Mouse (Mus musculus) limb, embryonic 14.5 days (tissue): Measurements from ENCODE around the gene Efna2. TPM values are rescaled to one million over a fixed set of nuclear protein-coding genes. Genes with fewer than 3 reads are reported as not detected.

Experiments used
- ATAC-seq: fragments of 200-750 bp; cut with Nextera tagmentation; 2 replicates; pipeline ENCODE4 v1.8.0; 2017; ENCODE audit warnings: low read depth, moderate number of reproducible peaks, moderate TSS enrichment; ENCODE audit not compliant: low FRiP score
- DNase-seq: peaks from one replicate; pipeline ENCODE4 v3.0.0-alpha.2; 2015; ENCODE audit warnings: low spot score
- H3K27ac ChIP-seq: fragments of 300-500 bp; sonication (generic); replicated peaks from 2 replicates; pipeline ENCODE4 v1.5.1; 2014; ENCODE audit warnings: low read depth, mild to moderate bottlenecking, low read length, moderate library complexity, mixed read lengths
- H3K27me3 ChIP-seq: fragments of 300-500 bp; sonication (generic); 2 replicates; pipeline ENCODE4 v1.6.1; 2014; ENCODE audit warnings: low read length, mixed read lengths; ENCODE audit not compliant: control insufficient read depth, insufficient read depth
- H3K36me3 ChIP-seq: fragments of 300-500 bp; sonication (generic); 2 replicates; pipeline ENCODE4 v1.6.1; 2014; ENCODE audit warnings: mild to moderate bottlenecking, low read length, moderate library complexity, mixed read lengths; ENCODE audit not compliant: control insufficient read depth, insufficient read depth
- H3K4me1 ChIP-seq: fragments of 300-500 bp; sonication (generic); 2 replicates; pipeline ENCODE4 v1.6.1; 2014; ENCODE audit warnings: antibody characterized with exemption, low read length, mixed read lengths; ENCODE audit not compliant: control insufficient read depth, insufficient read depth
- H3K4me2 ChIP-seq: fragments of 300-500 bp; sonication (generic); replicated peaks from 2 replicates; pipeline ENCODE4 v1.6.1; 2014; ENCODE audit warnings: low read depth, mild to moderate bottlenecking, low read length, moderate library complexity; ENCODE audit not compliant: severe bottlenecking
- H3K4me3 ChIP-seq: fragments of 300-500 bp; sonication (generic); replicated peaks from 2 replicates; pipeline ENCODE4 v1.5.1; 2014; ENCODE audit warnings: low read length
- H3K9ac ChIP-seq: fragments of 300-500 bp; sonication (generic); 2 replicates; pipeline ENCODE4 v1.6.1; 2014; ENCODE audit warnings: mild to moderate bottlenecking, low read depth, low read length, moderate library complexity; ENCODE audit not compliant: severe bottlenecking
- H3K9me3 ChIP-seq: fragments of 300-500 bp; sonication (generic); 2 replicates; pipeline ENCODE4 v1.6.1; 2016; ENCODE audit warnings: low read length; ENCODE audit not compliant: control insufficient read depth
- POLR2A ChIP-seq: fragments of 200-500 bp; IDR thresholded peaks from 2 replicates; pipeline ENCODE4 v1.8.0; 2012; ENCODE audit warnings: inconsistent platforms, mild to moderate bottlenecking, moderate library complexity, borderline replicate concordance; ENCODE audit not compliant: insufficient read depth, insufficient read length; ENCODE audit errors: extremely low read depth
- WGBS: fragments of 180-500 bp; shearing (Covaris S2); extraction: QIAGEN DNeasy Blood & Tissue Kit; methylation state at CpG from one replicate; pipeline ENCODE4 v1.1.7; 2014; 5-methylcytosine and 5-hydroxymethylcytosine counted together
- polyA plus RNA-seq, 2 experiments: library from polyadenylated mRNA; depleted of rRNA in 1 of 2; stranded (reverse) in 1 of 2; unstranded in 1 of 2; fragments of >200 nt; fragmentation: Nextera tagmentation in 1 of 2; extraction: Ambion mirVana in 1 of 2; gene quantifications; 2 replicates each; pipeline versions ENCODE4 v1.2.1 to v1.2.3; 2012 to 2014

The Efna2 gene
- polyA plus RNA-seq, 2 experiments: 31.5 to 41.7 TPM

DNA sequence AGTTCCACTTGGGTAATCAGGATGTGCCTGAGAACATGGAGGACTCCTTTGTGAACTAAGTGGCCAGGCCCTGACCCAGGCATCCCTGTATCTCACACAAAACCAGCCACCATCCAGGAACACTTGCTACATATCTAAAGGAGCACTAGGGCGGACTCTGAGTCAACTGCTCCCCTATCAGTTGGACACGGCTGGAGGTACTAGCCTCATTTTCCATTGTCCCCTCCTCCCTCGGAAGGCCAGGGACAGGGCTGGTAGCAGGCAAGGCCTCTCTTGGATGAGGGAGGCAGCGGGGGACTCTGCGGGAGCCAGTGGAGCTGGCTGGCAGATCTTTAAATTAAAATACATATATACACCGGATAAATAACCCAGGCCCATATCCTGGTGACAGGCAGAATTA is 14.7 kb downstream of the Efna2 start:
- no peak for ATAC-seq
- Histone ChIP-seq H3K4me3 (no peak overlapping the region), H3K9me3 (no peaks in the 10 kb centered on the region), H3K27ac (no peak overlapping the region), H3K27me3 (peaks cover 16% of the 10 kb centered on the region), H3K4me2 (no peak overlapping the region), H3K4me1 (peaks cover 10% of the 10 kb centered on the region), H3K36me3 (peaks cover 4% of the 10 kb centered on the region), H3K9ac (no peak overlapping the region)
- WGBS: 74% methylated on average over 6 of the region's 6 CpGs
- DNase-seq: no peak
- no peak for TF ChIP-seq POLR2A

DNA sequence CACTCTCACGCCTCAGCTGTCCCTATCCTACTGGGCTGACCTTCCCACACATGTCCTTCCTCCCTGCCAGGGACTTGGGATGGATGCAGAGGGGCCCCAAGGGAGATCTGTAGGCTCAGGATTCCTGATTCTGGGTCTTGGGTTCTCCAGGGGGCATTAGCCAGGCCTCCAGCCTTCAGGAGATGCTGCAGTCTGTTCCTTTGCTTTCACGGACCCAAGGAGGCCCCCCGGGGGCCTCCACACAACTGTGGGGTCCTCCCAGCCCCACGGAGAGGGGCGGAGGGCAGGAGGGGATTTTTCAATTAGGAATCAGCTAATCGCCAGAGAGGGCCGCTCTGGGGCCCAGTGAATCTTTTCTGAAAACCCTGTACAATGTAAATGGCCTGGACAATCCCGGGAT is 15.2 kb downstream of the Efna2 start:
- ATAC-seq (no peak), DNase-seq (no peak)
- 56% methylated on average over 8 of the region's 8 CpGs for WGBS
- Histone ChIP-seq H3K36me3 (no peaks in the 10 kb centered on the region), H3K9ac (no peak overlapping the region), H3K4me2 (no peak overlapping the region), H3K27me3 (peaks cover 13% of the 10 kb centered on the region), H3K9me3 (no peaks in the 10 kb centered on the region), H3K27ac (no peak overlapping the region), H3K4me3 (no peak overlapping the region), H3K4me1 (peaks cover 10% of the 10 kb centered on the region)
- TF ChIP-seq POLR2A: no peak

GRCm38 (mm10) chr10:80196167-80196566 is 16.9 kb downstream of the Efna2 start:
- Histone ChIP-seq H3K4me3 (no peak overlapping the region), H3K27ac (no peak overlapping the region), H3K4me1 (no peaks in the 10 kb centered on the region), H3K9me3 (no peaks in the 10 kb centered on the region), H3K36me3 (no peaks in the 10 kb centered on the region), H3K4me2 (no peak overlapping the region), H3K27me3 (peaks cover 6% of the 10 kb centered on the region; the same call in 1 of the 2 replicates), H3K9ac (no peak overlapping the region)
- no peak for ATAC-seq
- TF ChIP-seq POLR2A: no peak
- DNase-seq: no peak
- WGBS: 73% methylated on average over 1 of the region's 1 CpGs

DNA sequence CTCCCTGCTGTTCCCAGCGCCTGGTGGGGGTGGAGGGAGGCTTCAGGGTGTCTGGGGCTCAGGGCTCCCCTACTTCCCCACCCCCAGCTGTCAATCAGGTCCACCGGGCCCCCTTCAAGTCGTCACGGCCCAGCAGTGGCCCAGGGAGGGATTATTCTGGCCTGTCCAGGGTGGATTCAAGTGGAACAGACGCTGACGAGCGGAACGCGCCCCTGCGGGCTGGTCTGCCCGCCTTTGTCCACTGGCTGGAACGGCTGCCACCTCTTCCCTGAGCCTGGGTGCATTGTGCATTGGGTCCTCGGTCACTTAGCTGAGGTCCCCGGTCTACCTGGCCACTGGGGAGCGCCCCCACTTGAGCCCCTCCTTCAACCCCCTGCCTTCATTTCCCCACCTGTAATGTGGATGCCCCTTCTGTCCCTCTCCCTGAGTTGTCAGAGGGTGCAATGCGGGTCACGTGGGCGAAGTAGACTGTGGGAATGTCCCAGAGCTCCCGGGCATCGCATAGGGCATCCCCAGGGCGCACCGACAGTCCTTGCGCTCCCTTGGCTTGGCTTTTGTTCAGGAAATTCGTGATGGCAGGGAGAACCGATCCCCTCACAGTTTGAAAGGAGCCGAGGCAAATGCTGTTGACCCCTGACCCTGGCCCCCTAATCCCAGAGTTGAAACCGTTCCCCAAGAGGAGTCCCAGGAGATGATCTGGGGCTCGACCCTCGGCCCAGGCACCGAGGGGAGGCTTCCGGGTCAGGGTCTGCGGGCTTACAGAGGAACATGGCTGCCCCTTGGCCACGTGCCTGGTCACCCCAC is 17.7 kb downstream of the Efna2 start:
- Histone ChIP-seq H3K27me3 (no peaks in the 10 kb centered on the region; the same call in 1 of the 2 replicates), H3K4me3 (no peak overlapping the region), H3K4me2 (no peak overlapping the region), H3K9me3 (no peaks in the 10 kb centered on the region), H3K4me1 (no peaks in the 10 kb centered on the region), H3K27ac (no peak overlapping the region), H3K9ac (no peak overlapping the region), H3K36me3 (no peaks in the 10 kb centered on the region)
- no peak for TF ChIP-seq POLR2A
- DNase-seq (no peak), ATAC-seq (no peak)
- WGBS: 74% methylated on average over 28 of the region's 33 CpGs

DNA sequence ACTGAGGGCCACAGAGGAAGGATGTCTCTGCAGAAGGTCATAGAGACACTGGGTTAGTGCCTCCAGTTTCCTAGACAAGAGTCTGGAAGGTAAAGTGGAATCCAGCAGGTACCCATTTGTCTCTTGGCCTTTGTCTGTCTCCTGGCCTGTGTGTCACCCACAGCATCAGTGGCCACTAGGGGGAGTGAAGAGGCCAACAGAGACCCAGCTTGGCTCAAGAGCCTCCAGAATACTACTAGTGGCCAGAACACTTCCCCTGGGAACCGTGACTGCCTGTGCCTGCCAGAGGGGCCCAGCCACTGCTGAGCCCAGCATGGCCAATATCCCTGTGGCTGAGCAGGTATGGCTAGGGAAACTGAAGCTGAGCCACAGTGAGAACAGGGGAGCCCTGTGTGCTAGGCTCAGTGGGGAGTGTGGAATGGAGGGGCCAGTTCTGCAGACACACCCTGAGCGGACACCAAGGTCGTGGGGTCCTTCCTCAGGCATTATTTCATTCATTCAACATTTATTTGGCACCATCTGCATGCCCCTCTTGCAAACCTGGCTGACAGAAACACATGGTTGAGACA is 20.2 kb downstream of the Efna2 start:
- no peak overlapping the region for H3K9ac ChIP-seq
- 54% methylated on average over 3 of the region's 3 CpGs for WGBS
- no peaks in the 10 kb centered on the region for H3K9me3 ChIP-seq
- no peaks in the 10 kb centered on the region for H3K27me3 ChIP-seq
- H3K4me3 ChIP-seq: no peak overlapping the region
- peak; percentile 86 for DNase-seq
- ATAC-seq: peak; percentile 71
- no peaks in the 10 kb centered on the region for H3K36me3 ChIP-seq
- no peak for TF ChIP-seq POLR2A
- no peak overlapping the region for H3K4me2 ChIP-seq
- H3K4me1 ChIP-seq: no peaks in the 10 kb centered on the region
- H3K27ac ChIP-seq: no peak overlapping the region

DNA sequence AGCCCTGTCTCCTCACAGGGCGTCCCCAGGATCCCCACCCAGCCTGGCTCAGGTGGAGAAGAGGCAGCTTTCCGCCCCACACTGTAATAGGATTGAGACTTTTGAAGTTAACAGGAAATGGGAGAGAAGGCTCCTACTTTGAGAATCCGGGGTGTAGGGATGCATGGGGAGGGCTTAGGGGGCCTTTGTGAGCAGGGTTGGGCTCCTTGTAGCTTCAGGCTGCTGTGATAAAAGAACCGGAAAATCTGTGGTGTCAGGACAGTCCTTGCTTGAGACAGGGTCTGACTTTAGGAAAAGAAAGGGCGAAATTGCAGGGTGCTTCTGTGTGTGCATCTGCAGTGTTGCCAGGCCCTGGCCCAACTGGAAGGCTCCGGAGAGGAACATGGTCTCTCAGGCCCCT is 21.2 kb downstream of the Efna2 start:
- Histone ChIP-seq H3K27ac (no peak overlapping the region), H3K9ac (no peak overlapping the region), H3K4me2 (no peak overlapping the region), H3K4me3 (no peak overlapping the region), H3K36me3 (no peaks in the 10 kb centered on the region), H3K27me3 (no peaks in the 10 kb centered on the region), H3K4me1 (no peaks in the 10 kb centered on the region), H3K9me3 (no peaks in the 10 kb centered on the region)
- TF ChIP-seq POLR2A: no peak
- ATAC-seq (no peak), DNase-seq (no peak)
- 74% methylated on average over 6 of the region's 6 CpGs for WGBS
